Mouse (Mus musculus) MEL (cell line): ENCODE results near the gene Ciita.

Experiments
- CHD1 ChIP-seq: IDR thresholded peaks from 2 replicates; pipeline ENCODE4 v1.6.1; 2012; ENCODE audit warnings: low read depth, mild to moderate bottlenecking, inconsistent platforms, low read length, improper control_type of control experiment
- CTCF ChIP-seq, 3 experiments: IDR thresholded peaks in 2 of 3; conservative IDR thresholded peaks in 1 of 3; 2 replicates each; pipeline ENCODE4 v1.5.1; 2011 to 2012; ENCODE audit warnings: low read length in 3 of 3, low read depth in 2 of 3, mild to moderate bottlenecking in 2 of 3, improper control_type of control experiment in 1 of 3, inconsistent platforms in 1 of 3, mixed read lengths in 1 of 3, moderate library complexity in 1 of 3; ENCODE audit not compliant: control insufficient read depth in 1 of 3, insufficient read depth in 1 of 3, poor library complexity in 1 of 3, severe bottlenecking in 1 of 3
- HCFC1 ChIP-seq: IDR thresholded peaks from 2 replicates; pipeline ENCODE4 v1.6.1; 2012; ENCODE audit warnings: low read depth, mild to moderate bottlenecking, inconsistent platforms, low read length, improper control_type of control experiment, moderate library complexity
- KAT2A ChIP-seq: conservative IDR thresholded peaks from 2 replicates; pipeline ENCODE4 v1.6.1; 2012; ENCODE audit warnings: low read depth, low read length, improper control_type of control experiment, inconsistent platforms
- MAFK ChIP-seq: IDR thresholded peaks from 2 replicates; pipeline ENCODE4 v1.6.1; 2011; ENCODE audit warnings: low read depth, mild to moderate bottlenecking, low read length, improper control_type of control experiment, borderline replicate concordance
- POLR2A ChIP-seq, 2 experiments: IDR thresholded peaks; 2 replicates each; pipeline ENCODE4 v1.6.1; 2011 to 2012; ENCODE audit warnings: low read length in 2 of 2, mild to moderate bottlenecking in 2 of 2, control low read depth in 1 of 2, improper control_type of control experiment in 1 of 2, low read depth in 1 of 2, moderate library complexity in 1 of 2; ENCODE audit not compliant: control insufficient read depth in 1 of 2, insufficient read depth in 1 of 2, poor library complexity in 1 of 2
- POLR2AphosphoS2 ChIP-seq: IDR thresholded peaks from 2 replicates; pipeline ENCODE4 v1.6.1; 2011; ENCODE audit warnings: low read length, improper control_type of control experiment
- RAD21 ChIP-seq: IDR thresholded peaks from 2 replicates; pipeline ENCODE4 v1.6.1; 2011; ENCODE audit warnings: mild to moderate bottlenecking, low read depth, low read length, improper control_type of control experiment
- SMC3 ChIP-seq: IDR thresholded peaks from 2 replicates; pipeline ENCODE4 v1.6.1; 2011; ENCODE audit warnings: low read depth, low read length, improper control_type of control experiment
- TAL1 ChIP-seq: IDR thresholded peaks from 2 replicates; pipeline ENCODE4 v1.6.1; 2012; ENCODE audit warnings: mild to moderate bottlenecking, inconsistent platforms, low read length, moderate library complexity, mixed read lengths
- USF1 ChIP-seq: IDR thresholded peaks from 2 replicates; pipeline ENCODE4 v1.6.1; 2014; ENCODE audit warnings: low read depth, mild to moderate bottlenecking, inconsistent platforms, low read length, improper control_type of control experiment, moderate library complexity
- USF2 ChIP-seq, 2 experiments: IDR thresholded peaks; 2 replicates each; pipeline ENCODE4 v1.6.1; 2011 to 2012; ENCODE audit warnings: improper control_type of control experiment in 2 of 2, low read length in 2 of 2, borderline replicate concordance in 1 of 2, inconsistent platforms in 1 of 2, low read depth in 1 of 2, mild to moderate bottlenecking in 1 of 2; ENCODE audit not compliant: insufficient read depth in 1 of 2
- ZNF384 ChIP-seq: IDR thresholded peaks from 2 replicates; pipeline ENCODE4 v1.6.1; 2012; ENCODE audit warnings: low read depth, mild to moderate bottlenecking, inconsistent platforms, low read length, improper control_type of control experiment

DNA sequence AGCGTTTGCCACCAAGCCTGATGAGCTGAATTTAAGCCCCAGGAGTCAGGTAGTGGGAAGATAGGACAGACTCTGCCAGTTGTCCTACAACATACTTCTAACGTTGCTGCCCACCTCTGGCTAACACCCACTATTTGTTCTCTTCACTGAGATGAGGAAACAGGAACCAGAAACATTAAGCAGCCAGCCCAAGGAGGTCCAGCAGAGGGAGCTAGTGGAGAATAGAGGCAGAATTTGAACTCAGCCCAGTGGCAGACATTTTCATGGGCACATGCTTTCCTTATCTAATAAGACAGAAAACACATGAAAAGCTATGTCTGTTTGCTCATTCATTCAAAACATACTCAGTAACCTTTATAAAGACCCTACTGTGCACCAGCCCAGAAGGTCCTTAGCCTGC lies 23.2 kb downstream of the Ciita start:
- TF ChIP-seq POLR2A (IDR thresholded peaks at IDR 0.05; ENCODE audit: control insufficient read depth in 1 of 2, insufficient read depth in 1 of 2, low read depth in 1 of 2, low read length in 2 of 2, poor library complexity in 1 of 2) (no peak), POLR2AphosphoS2 (no peak), HCFC1 (no peak), SMC3 (no peak), USF1 (no peak), CTCF (IDR thresholded peaks at IDR 0.05 in 2 of 3, conservative IDR thresholded peaks at IDR 0.05 in 1 of 3; ENCODE audit: control insufficient read depth in 1 of 3, insufficient read depth in 1 of 3, low read depth in 2 of 3, low read length in 3 of 3, poor library complexity in 1 of 3, severe bottlenecking in 1 of 3) (peak in 1 of 3 experiments; percentile 25; a peak in 1 of 6 replicates), KAT2A (no peak), CHD1 (no peak), ZNF384 (no peak), MAFK (no peak), USF2 (IDR thresholded peaks at IDR 0.05; ENCODE audit: borderline replicate concordance in 1 of 2, insufficient read depth in 1 of 2, low read depth in 1 of 2, low read length in 2 of 2) (no peak), TAL1 (no peak), RAD21 (no peak)
